Mouse (Mus musculus) E14TG2a.4 (cell line): Measurements from ENCODE around the gene Gm826.

ENCODE experiments used
- CTCF ChIP-seq: conservative IDR thresholded peaks from 2 replicates; pipeline ENCODE4 v1.5.1; 2014; ENCODE audit warnings: low read length
- POU5F1 ChIP-seq: IDR thresholded peaks from 2 replicates; pipeline ENCODE4 v1.6.1; 2014; ENCODE audit warnings: low read length, borderline replicate concordance

- TF ChIP-seq CTCF: no peak
- no peak for TF ChIP-seq POU5F1
These were observed 31.3 kb upstream of the Gm826 start for GRCm38 (mm10) chr2:160365107-160365911.
